Mouse (Mus musculus) lung, adult 2 months (tissue): ENCODE measurements around the gene Adal.

Source experiments
- CTCF ChIP-seq: fragments of 200-500 bp; IDR thresholded peaks from 2 replicates; pipeline ENCODE4 v1.5.1; 2011; ENCODE audit warnings: mild to moderate bottlenecking, low read length, control low read depth; ENCODE audit not compliant: insufficient read depth
- POLR2A ChIP-seq: fragments of 200-500 bp; IDR thresholded peaks from 2 replicates; pipeline ENCODE4 v1.6.1; 2011; ENCODE audit warnings: low read depth, mild to moderate bottlenecking, control low read depth, low read length, borderline replicate concordance; ENCODE audit errors: extremely low read depth

- TF ChIP-seq CTCF (peak; percentile 38), POLR2A (no peak)
Observed at GRCm38 (mm10) chr2:121102051-121102450, 38.2 kb upstream of the Adal start.
